Mouse (Mus musculus): ENCODE measurements around the gene Gng12. TPM values are rescaled to one million over a fixed set of nuclear protein-coding genes. Genes with fewer than 3 reads are reported as not detected.
A peak's percentile ranks its signal among the peaks of the same experiment; 100 is the strongest.

Gene Gng12
- polyA plus RNA-seq, 1 experiment from 2014 or later = 169 TPM

GRCm38 (mm10) chr6:67036837-67037628 is 140.8 kb downstream of the Gng12 start, which contains the start of gene Gadd45a:
Gene Gadd45a, minus strand, starts transcription at chr6:67037457.
- ChIA-PET CTCF (interaction anchor here (0.9 to 5.2 kb wide), 16 partner anchors 13 to 124 kb away, joined by 3 to 48 read pairs (median 4); no protein-coding TSS in a partner anchor), POLR2A (interaction anchor here (0.7 to 3.1 kb wide), 12 partner anchors 9 to 122 kb away, joined by 3 to 17 read pairs (median 6); no protein-coding TSS in a partner anchor)
- H3K27me3 ChIP-seq = no peaks in the 10 kb centered on the region
- DNase-seq (ENCODE audit: low read depth, low spot score) = peak; percentile 92
- no peak for TF ChIP-seq CTCF (IDR thresholded peaks at IDR 0.05)
- peak; percentile 97 for ATAC-seq
- in situ Hi-C loops (cut with MboI; ENCODE audit: low pct_unique_long_range_greater_than_20kb) = loop anchor here (5.0 kb wide), 2 partner anchors 105 to 140 kb away; partner anchors contain the start of gene Gng12

- CTCF ChIA-PET = interaction anchor here (1.4 to 5.2 kb wide), 3 partner anchors 71 to 101 kb away, joined by 7 to 48 read pairs (median 21); no protein-coding TSS in a partner anchor
- POLR2A ChIA-PET = no interaction called here
Observed at GRCm38 (mm10) chr6:67038964-67039363, 142.8 kb downstream of the Gng12 start.

GRCm38 (mm10) chr6:67040904-67041410 is 144.8 kb downstream of the Gng12 start:
- in situ Hi-C loops (cut with MboI; ENCODE audit: low pct_unique_long_range_greater_than_20kb) = loop anchor here (5.0 kb wide), 2 partner anchors 61 to 189 kb away; no protein-coding TSS in a partner anchor
- ChIA-PET CTCF (interaction anchor here (1.1 to 3.9 kb wide), 3 partner anchors 15 to 78 kb away, joined by 3 to 13 read pairs (median 4); no protein-coding TSS in a partner anchor), POLR2A (no interaction called here)
- TF ChIP-seq CTCF (IDR thresholded peaks at IDR 0.05) = no peak
- H3K27me3 ChIP-seq = no peaks in the 10 kb centered on the region
- ATAC-seq (no peak), DNase-seq (ENCODE audit: low read depth, low spot score) (no peak)

More at GRCm38 (mm10) chr6:67038964-67039363, 142.8 kb downstream of the Gng12 start:
- DNase-seq (ENCODE audit: low read depth, low spot score) (no peak), ATAC-seq (no peak)
- no peaks in the 10 kb centered on the region for H3K27me3 ChIP-seq
- TF ChIP-seq CTCF (IDR thresholded peaks at IDR 0.05) = peak; percentile 17
- in situ Hi-C loops (cut with MboI; ENCODE audit: low pct_unique_long_range_greater_than_20kb) = loop anchor here (5.0 kb wide), 2 partner anchors 103 to 142 kb away; partner anchors contain the start of gene Gng12

- H3K27me3 ChIP-seq = no peaks in the 10 kb centered on the region
- ChIA-PET CTCF (interaction anchor here (1.0 kb wide), 1 partner anchor 10 kb away, joined by 4 read pairs; no protein-coding TSS in a partner anchor), POLR2A (interaction anchor here (1.4 kb wide), 1 partner anchor 11 kb away, joined by 3 read pairs; no protein-coding TSS in a partner anchor)
- ATAC-seq (no peak), DNase-seq (ENCODE audit: low read depth, low spot score) (no peak)
- in situ Hi-C loops (cut with MboI; ENCODE audit: low pct_unique_long_range_greater_than_20kb) = no loop called here
- no peak for TF ChIP-seq CTCF (IDR thresholded peaks at IDR 0.05)
Observed at GRCm38 (mm10) chr6:67045424-67045823, 149.2 kb downstream of the Gng12 start.

- DNase-seq (ENCODE audit: low read depth, low spot score) = no peak
- no peak for TF ChIP-seq CTCF (IDR thresholded peaks at IDR 0.05)
- in situ Hi-C loops (cut with MboI; ENCODE audit: low pct_unique_long_range_greater_than_20kb) = no loop called here
- POLR2A ChIA-PET = no interaction called here
- ATAC-seq = no peak
- CTCF ChIA-PET = interaction anchor here (1.8 kb wide), 1 partner anchor 13 kb away, joined by 6 read pairs; no protein-coding TSS in a partner anchor
- no peaks in the 10 kb centered on the region for H3K27me3 ChIP-seq
Observed at GRCm38 (mm10) chr6:67046937-67047336, 150.7 kb downstream of the Gng12 start.

GRCm38 (mm10) chr6:67048052-67048691 is 152.0 kb downstream of the Gng12 start:
- H3K27me3 ChIP-seq = no peaks in the 10 kb centered on the region
- ChIA-PET CTCF (interaction anchor here (1.8 kb wide), 1 partner anchor 12 kb away, joined by 6 read pairs; no protein-coding TSS in a partner anchor), POLR2A (no interaction called here)
- TF ChIP-seq CTCF (IDR thresholded peaks at IDR 0.05) = no peak
- in situ Hi-C loops (cut with MboI; ENCODE audit: low pct_unique_long_range_greater_than_20kb) = no loop called here
- DNase-seq (ENCODE audit: low read depth, low spot score) (no peak), ATAC-seq (no peak)

- in situ Hi-C loops (cut with MboI; ENCODE audit: low pct_unique_long_range_greater_than_20kb) = no loop called here
- POLR2A ChIA-PET = interaction anchor here (0.9 kb wide), 1 partner anchor 51 kb away, joined by 3 read pairs; no protein-coding TSS in a partner anchor
- DNase-seq (ENCODE audit: low read depth, low spot score) (no peak), ATAC-seq (no peak)
- no peaks in the 10 kb centered on the region for H3K27me3 ChIP-seq
- CTCF ChIA-PET = interaction anchor here (1.1 to 1.8 kb wide), 4 partner anchors 11 to 75 kb away, joined by 3 to 6 read pairs (median 5); partner anchors contain the start of gene Gadd45a
- TF ChIP-seq CTCF (IDR thresholded peaks at IDR 0.05) = no peak
Observed at GRCm38 (mm10) chr6:67048880-67049694, 152.9 kb downstream of the Gng12 start.

- ChIA-PET CTCF (interaction anchor here (1.1 to 1.8 kb wide), 4 partner anchors 11 to 74 kb away, joined by 3 to 6 read pairs (median 4); partner anchors contain the start of gene Gadd45a), POLR2A (interaction anchor here (0.9 kb wide), 1 partner anchor 51 kb away, joined by 3 read pairs; no protein-coding TSS in a partner anchor)
- DNase-seq (ENCODE audit: low read depth, low spot score) = no peak
- ATAC-seq = no peak
- H3K27me3 ChIP-seq = no peaks in the 10 kb centered on the region
- in situ Hi-C loops (cut with MboI; ENCODE audit: low pct_unique_long_range_greater_than_20kb) = no loop called here
- no peak for TF ChIP-seq CTCF (IDR thresholded peaks at IDR 0.05)
Observed at GRCm38 (mm10) chr6:67049695-67050038, 153.5 kb downstream of the Gng12 start.

- no peaks in the 10 kb centered on the region for H3K27me3 ChIP-seq
- ATAC-seq = no peak
- in situ Hi-C loops (cut with MboI; ENCODE audit: low pct_unique_long_range_greater_than_20kb) = no loop called here
- POLR2A ChIA-PET = interaction anchor here (0.9 kb wide), 1 partner anchor 51 kb away, joined by 3 read pairs; no protein-coding TSS in a partner anchor
- CTCF ChIA-PET = interaction anchor here (1.1 to 1.8 kb wide), 4 partner anchors 10 to 74 kb away, joined by 3 to 6 read pairs (median 4); partner anchors contain the start of gene Gadd45a
- no peak for DNase-seq (ENCODE audit: low read depth, low spot score)
- TF ChIP-seq CTCF (IDR thresholded peaks at IDR 0.05) = no peak
Observed at GRCm38 (mm10) chr6:67050063-67050462, 153.9 kb downstream of the Gng12 start.
